Mouse (Mus musculus): ENCODE measurements at regions not wholly inside any gene's neighbourhood (a gene's known extent, or its start where the extent isn't known, plus 50 kb on each side); places are given as distances from the start of the nearest gene placed in this dataset.
A peak's percentile ranks its signal among the peaks of the same experiment; 100 is the strongest.

DNA sequence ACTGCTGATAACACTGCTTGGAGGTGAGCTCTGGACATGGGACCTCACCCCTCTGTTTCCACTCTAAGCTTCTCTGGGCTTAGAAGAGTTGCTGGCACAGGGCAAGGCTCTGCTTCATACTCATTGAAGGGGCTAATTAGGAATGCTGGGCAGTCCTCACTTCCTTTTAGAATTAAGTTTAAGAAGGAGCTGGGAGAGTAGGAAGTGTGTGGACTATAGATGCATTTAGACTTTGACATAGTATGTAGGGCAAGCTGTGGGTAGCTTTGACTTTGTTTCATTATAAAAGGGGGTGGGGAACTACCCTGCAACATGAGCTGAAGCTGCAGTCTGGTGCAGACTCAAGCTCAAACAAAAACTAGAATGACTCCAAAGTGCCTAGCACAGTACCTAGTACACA, 378.5 kb downstream of the Sox11 start:
- Histone ChIP-seq H3K4me1 (ENCODE audit: control insufficient read depth, insufficient read depth, low read length) (no peaks in the 10 kb centered on the region), H3K9me3 (replicated peaks; ENCODE audit: control insufficient read depth, low read length) (no peaks in the 10 kb centered on the region), H3K27ac (ENCODE audit: low read length) (no peak overlapping the region), H3K9ac (ENCODE audit: low read length) (no peak overlapping the region), H3K27me3 (ENCODE audit: control insufficient read depth, insufficient read depth, low read length) (no peaks in the 10 kb centered on the region), H3K4me3 (replicated peaks; ENCODE audit: low read length) (no peak overlapping the region), H3K4me2 (ENCODE audit: low read depth, low read length) (no peak overlapping the region), H3K36me3 (ENCODE audit: control insufficient read depth, insufficient read depth, low read length) (no peaks in the 10 kb centered on the region)
- no peak for ATAC-seq (ENCODE audit: insufficient read depth, low FRiP score)

DNA sequence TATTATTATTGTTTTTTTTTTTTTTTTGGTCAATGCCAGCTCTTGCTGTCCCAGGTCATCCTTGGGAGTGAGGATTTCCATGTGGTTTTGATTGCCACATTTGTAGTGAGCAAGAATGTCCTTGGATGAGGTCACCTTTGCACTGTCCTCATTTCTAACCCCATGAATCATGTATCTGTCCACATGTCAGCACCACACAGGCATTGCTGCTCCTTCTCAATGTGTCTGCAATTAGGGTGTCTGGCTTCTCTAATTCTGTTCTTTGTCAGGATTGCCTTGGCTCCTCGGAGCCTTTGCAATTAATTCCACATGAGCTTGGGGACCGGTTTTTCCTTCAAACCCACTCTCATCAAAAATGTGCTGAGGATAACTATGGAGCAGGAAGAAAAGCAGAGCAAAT, 402.5 kb downstream of the Sox11 start:
- Histone ChIP-seq H3K4me1 (ENCODE audit: control insufficient read depth, insufficient read depth, low read length) (no peaks in the 10 kb centered on the region), H3K9me3 (replicated peaks; ENCODE audit: control insufficient read depth, low read length) (no peaks in the 10 kb centered on the region), H3K9ac (ENCODE audit: low read length) (no peak overlapping the region), H3K4me3 (replicated peaks; ENCODE audit: low read length) (no peak overlapping the region), H3K27ac (ENCODE audit: low read length) (no peak overlapping the region), H3K4me2 (ENCODE audit: low read depth, low read length) (no peak overlapping the region), H3K27me3 (ENCODE audit: control insufficient read depth, insufficient read depth, low read length) (no peaks in the 10 kb centered on the region), H3K36me3 (ENCODE audit: control insufficient read depth, insufficient read depth, low read length) (no peaks in the 10 kb centered on the region)
- 50% methylated on average over 2 of the region's 2 CpGs for WGBS
- ATAC-seq (ENCODE audit: insufficient read depth, low FRiP score), result no peak

DNA sequence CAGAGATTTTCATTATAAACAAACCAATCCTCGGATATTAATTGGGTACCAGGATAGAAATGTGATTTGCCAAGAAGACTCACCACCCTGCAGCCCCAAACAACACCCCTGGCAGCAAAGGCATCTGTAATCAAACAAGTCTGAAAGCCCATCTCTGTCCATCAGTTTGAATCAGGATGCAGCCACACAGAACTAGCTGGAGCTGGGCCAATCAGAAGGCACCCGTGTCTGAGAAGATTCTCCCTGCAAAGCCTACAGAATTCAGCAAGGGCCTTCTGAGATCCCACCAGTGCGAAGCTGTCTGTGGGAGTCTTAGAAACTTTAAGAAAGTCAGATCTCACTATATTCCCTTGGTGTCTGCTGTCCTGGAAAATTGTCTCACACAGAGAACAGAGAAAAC, 404.5 kb downstream of the Sox11 start:
- WGBS, result 61% methylated on average over 3 of the region's 3 CpGs

DNA sequence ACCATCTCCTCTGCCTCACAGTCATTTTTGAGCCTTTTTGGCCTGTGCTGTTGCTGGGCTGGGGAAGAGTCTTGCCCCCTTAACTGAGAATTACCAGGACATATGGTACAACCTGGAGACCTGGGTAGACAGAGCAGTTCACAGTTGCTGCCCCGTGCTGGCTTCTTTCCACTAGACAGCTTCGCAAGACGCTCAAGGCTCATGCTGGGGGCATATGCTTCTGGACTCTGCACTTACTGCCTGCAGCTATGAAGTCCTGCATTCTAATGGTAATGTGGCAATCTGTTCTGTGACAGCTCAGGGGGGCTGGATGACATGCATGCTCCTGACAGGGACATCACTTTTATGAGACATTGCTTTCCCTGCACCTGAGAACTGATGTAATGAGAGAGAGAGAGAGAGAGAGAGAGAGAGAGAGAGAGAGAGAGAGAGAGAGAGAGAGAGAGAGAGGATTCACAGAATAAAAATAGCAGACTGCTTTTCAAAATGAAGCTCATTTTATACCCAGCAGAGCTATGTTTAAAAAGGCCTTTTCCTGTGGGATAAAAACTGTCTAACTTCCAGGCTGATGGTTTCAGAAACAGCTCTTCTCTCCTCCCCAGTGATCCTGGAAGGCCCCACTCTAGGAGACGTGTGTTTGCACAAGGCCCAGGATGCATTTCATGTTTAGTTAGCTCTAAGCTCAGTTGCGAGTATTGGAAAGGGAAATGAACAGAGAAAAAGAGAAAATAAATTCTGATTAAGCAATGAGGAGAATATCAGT, 405.5 kb downstream of the Sox11 start:
- Histone ChIP-seq H3K36me3 (ENCODE audit: control insufficient read depth, insufficient read depth, low read length) (no peaks in the 10 kb centered on the region), H3K9ac (ENCODE audit: low read length) (no peak overlapping the region), H3K27ac (ENCODE audit: low read length) (no peak overlapping the region), H3K4me3 (replicated peaks; ENCODE audit: low read length) (no peak overlapping the region), H3K4me1 (ENCODE audit: control insufficient read depth, insufficient read depth, low read length) (no peaks in the 10 kb centered on the region), H3K9me3 (replicated peaks; ENCODE audit: control insufficient read depth, low read length) (no peaks in the 10 kb centered on the region), H3K27me3 (ENCODE audit: control insufficient read depth, insufficient read depth, low read length) (no peaks in the 10 kb centered on the region), H3K4me2 (ENCODE audit: low read depth, low read length) (no peak overlapping the region)
- 53% methylated on average over 5 of the region's 5 CpGs for WGBS
- no peak for ATAC-seq (ENCODE audit: insufficient read depth, low FRiP score)

More for the DNA sequence above, 404.5 kb downstream of the Sox11 start:
- ATAC-seq (ENCODE audit: insufficient read depth, low FRiP score), result no peak
- H3K4me1 ChIP-seq (ENCODE audit: control insufficient read depth, insufficient read depth, low read length), result no peaks in the 10 kb centered on the region
- H3K9me3 ChIP-seq (replicated peaks; ENCODE audit: control insufficient read depth, low read length), result no peaks in the 10 kb centered on the region
- no peak overlapping the region for H3K4me2 ChIP-seq (ENCODE audit: low read depth, low read length)
- H3K4me3 ChIP-seq (replicated peaks; ENCODE audit: low read length), result no peak overlapping the region
- H3K9ac ChIP-seq (ENCODE audit: low read length), result no peak overlapping the region
- no peaks in the 10 kb centered on the region for H3K36me3 ChIP-seq (ENCODE audit: control insufficient read depth, insufficient read depth, low read length)
- H3K27ac ChIP-seq (ENCODE audit: low read length), result no peak overlapping the region
- H3K27me3 ChIP-seq (ENCODE audit: control insufficient read depth, insufficient read depth, low read length), result no peaks in the 10 kb centered on the region

DNA sequence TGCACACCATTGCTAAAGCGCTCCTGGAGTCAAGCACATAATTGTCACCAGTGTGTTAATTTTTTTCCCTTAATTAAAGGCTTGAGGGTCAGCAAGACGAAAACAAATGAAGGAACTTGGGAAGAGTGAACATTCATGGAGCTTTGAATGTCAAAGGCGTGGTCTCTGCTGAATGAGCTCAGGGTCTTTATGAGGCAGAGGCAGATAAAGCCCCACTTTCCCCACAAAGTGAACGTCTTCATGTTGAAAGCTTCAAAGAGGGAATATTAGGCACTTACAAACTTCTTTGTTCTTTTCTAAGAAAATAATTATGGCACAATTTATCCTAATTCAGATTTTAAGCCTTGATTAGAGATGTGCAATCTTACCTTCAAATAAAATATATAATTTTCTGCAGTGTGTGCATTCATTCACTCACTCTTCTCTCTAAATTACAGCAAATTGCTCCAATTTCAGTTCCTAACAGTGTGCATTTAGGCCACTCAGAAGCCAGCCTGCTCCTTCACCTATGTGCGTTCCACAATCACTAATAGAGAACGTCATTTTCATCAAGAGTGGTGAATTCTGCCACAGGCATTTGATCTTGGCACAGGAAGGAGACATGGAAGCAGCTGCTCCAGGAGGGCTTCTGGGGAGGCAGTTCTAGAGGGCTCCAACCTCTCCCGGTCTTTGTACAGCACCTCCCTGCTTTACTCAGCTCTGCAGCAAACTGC, 412.1 kb downstream of the Sox11 start:
- ATAC-seq (ENCODE audit: insufficient read depth, low FRiP score), result no peak
- Histone ChIP-seq H3K27ac (ENCODE audit: low read length) (no peak overlapping the region), H3K4me1 (ENCODE audit: control insufficient read depth, insufficient read depth, low read length) (no peaks in the 10 kb centered on the region), H3K4me3 (replicated peaks; ENCODE audit: low read length) (no peak overlapping the region), H3K36me3 (ENCODE audit: control insufficient read depth, insufficient read depth, low read length) (no peaks in the 10 kb centered on the region), H3K27me3 (ENCODE audit: control insufficient read depth, insufficient read depth, low read length) (no peaks in the 10 kb centered on the region), H3K9ac (ENCODE audit: low read length) (no peak overlapping the region), H3K4me2 (ENCODE audit: low read depth, low read length) (no peak overlapping the region), H3K9me3 (replicated peaks; ENCODE audit: control insufficient read depth, low read length) (no peaks in the 10 kb centered on the region)
- 72% methylated on average over 7 of the region's 7 CpGs for WGBS

DNA sequence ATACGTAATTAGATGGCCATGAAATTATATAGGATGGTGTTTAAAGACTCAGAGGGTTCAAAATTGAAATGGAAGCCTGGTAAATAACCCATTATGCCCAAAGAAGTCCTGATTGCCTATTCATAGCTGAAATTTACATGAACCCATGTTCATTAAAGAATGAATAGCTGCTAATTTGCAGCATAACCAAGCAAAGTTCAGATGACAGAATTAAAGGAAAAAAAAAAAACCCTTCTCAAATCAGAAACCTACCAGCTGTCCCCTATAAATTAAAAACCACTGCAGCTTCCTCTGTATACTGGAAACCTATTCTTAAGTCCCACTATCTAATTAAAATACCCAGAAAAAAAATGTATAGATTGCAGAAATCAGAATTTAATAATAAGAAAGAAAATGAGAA, 436.2 kb downstream of the Sox11 start:
- no peaks in the 10 kb centered on the region for H3K9me3 ChIP-seq (replicated peaks; ENCODE audit: control insufficient read depth, low read length)
- H3K4me1 ChIP-seq (ENCODE audit: control insufficient read depth, insufficient read depth, low read length), result no peaks in the 10 kb centered on the region
- H3K27me3 ChIP-seq (ENCODE audit: control insufficient read depth, insufficient read depth, low read length), result no peaks in the 10 kb centered on the region
- no peak overlapping the region for H3K9ac ChIP-seq (ENCODE audit: low read length)
- no peak overlapping the region for H3K27ac ChIP-seq (ENCODE audit: low read length)
- no peak overlapping the region for H3K4me3 ChIP-seq (replicated peaks; ENCODE audit: low read length)
- no peak for ATAC-seq (ENCODE audit: insufficient read depth, low FRiP score)
- no peak overlapping the region for H3K4me2 ChIP-seq (ENCODE audit: low read depth, low read length)
- no peaks in the 10 kb centered on the region for H3K36me3 ChIP-seq (ENCODE audit: control insufficient read depth, insufficient read depth, low read length)
- WGBS, result 91% methylated on average over 1 of the region's 1 CpGs

DNA sequence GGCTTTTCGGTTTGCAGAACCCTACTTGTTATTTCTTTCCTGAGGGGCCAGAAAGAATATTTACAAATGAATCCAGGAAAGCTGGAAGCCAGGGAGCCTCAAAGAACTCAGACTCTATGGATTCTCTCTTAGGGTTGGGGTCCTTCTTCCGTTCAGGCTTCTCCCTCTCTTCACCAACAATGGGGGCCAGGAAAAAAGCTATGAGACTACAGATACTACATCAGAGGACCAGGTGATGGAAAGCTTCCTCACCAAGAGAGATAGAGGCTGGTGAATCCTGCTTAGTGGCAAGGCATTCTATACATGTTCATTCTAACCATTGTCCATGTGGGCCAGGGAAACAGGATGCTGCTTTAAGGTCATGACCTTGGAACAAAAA, 434.9 kb downstream of the Cmpk2 start:
- peak overlapping the region; percentile 41; the same call in 1 of the 2 replicates for H3K4me2 ChIP-seq (ENCODE audit: low read depth, low read length)
- no peak overlapping the region for H3K27ac ChIP-seq (ENCODE audit: low read length)
- WGBS, result 44% methylated on average over 2 of the region's 2 CpGs
- no peak overlapping the region for H3K4me3 ChIP-seq (replicated peaks; ENCODE audit: low read length)
- no peaks in the 10 kb centered on the region for H3K27me3 ChIP-seq (ENCODE audit: control insufficient read depth, insufficient read depth, low read length)
- H3K4me1 ChIP-seq (ENCODE audit: control insufficient read depth, insufficient read depth, low read length), result no peaks in the 10 kb centered on the region
- H3K9ac ChIP-seq (ENCODE audit: low read length), result no peak overlapping the region
- no peak for ATAC-seq (ENCODE audit: insufficient read depth, low FRiP score)
- H3K36me3 ChIP-seq (ENCODE audit: control insufficient read depth, insufficient read depth, low read length), result no peaks in the 10 kb centered on the region
- no peaks in the 10 kb centered on the region for H3K9me3 ChIP-seq (replicated peaks; ENCODE audit: control insufficient read depth, low read length)

DNA sequence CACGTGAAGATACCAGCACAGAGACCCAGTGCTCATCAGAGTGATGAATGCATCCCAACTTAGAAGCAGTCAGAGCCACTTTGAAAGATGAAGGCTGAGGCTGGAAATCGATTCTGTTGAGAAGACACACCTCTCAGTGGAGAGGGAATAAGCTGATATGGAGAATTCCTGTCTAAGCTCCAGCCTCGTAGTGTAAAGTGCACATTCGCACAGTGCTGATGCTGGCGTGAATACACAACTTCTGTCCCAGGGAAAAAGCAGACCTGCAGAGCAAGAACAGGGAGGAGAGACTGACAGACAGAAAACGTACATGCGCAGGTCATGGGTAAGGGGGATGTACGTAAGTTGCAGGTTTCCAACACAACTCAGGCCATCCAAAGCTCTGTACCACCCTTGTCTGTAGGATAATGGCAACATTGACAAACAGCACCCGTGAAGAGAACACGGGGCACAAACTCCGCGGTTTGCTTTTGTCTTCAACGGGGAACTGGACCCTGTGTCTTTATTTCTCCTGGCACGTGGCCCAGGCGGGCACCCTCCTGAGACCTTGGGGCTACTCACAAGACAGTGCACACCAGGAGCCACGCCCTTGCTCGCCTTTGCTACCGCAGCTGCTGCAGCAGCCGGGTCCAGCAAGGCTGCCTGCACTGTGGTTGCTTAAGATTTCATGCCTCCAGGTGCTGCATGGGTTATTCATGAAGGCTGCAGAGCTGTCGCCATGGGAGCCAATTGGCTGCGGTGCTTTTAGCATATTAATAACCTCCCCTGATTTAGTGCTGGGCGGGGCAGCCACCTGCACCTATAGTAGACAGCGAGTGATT, 434.3 kb downstream of the Cmpk2 start:
- peak; percentile 56 for ATAC-seq (ENCODE audit: insufficient read depth, low FRiP score)
- H3K27ac ChIP-seq (ENCODE audit: low read length), result no peak overlapping the region
- H3K4me3 ChIP-seq (replicated peaks; ENCODE audit: low read length), result peak overlapping the region; percentile 18; the same call in 1 of the 2 replicates
- H3K27me3 ChIP-seq (ENCODE audit: control insufficient read depth, insufficient read depth, low read length), result no peaks in the 10 kb centered on the region
- no peaks in the 10 kb centered on the region for H3K36me3 ChIP-seq (ENCODE audit: control insufficient read depth, insufficient read depth, low read length)
- WGBS, result 27% methylated on average over 23 of the region's 23 CpGs
- H3K9ac ChIP-seq (ENCODE audit: low read length), result no peak overlapping the region
- H3K4me1 ChIP-seq (ENCODE audit: control insufficient read depth, insufficient read depth, low read length), result no peaks in the 10 kb centered on the region
- peak overlapping the region; percentile 41 for H3K4me2 ChIP-seq (ENCODE audit: low read depth, low read length)
- H3K9me3 ChIP-seq (replicated peaks; ENCODE audit: control insufficient read depth, low read length), result no peaks in the 10 kb centered on the region

DNA sequence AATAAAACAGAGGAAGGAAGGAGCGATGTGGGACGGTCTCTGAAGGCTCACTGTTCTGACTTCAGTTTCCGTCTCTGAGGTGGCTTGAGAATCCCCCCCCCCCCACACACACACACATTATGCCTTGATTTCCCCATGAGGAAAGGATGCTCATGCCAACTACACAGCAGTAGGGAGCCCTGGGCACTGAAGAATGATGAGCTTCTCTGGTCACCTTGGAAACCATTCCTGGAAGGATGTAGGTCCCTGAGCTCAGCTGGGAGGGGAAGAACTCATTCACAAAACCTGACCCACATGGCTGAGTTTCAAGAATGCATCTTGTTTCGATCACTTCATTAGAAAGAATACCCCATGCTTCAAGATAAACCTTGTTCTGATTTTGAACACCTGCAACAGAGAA, 422.2 kb downstream of the Cmpk2 start:
- 77% methylated on average over 4 of the region's 4 CpGs for WGBS
- Histone ChIP-seq H3K4me2 (ENCODE audit: low read depth, low read length) (no peak overlapping the region), H3K4me1 (ENCODE audit: control insufficient read depth, insufficient read depth, low read length) (no peaks in the 10 kb centered on the region), H3K27ac (ENCODE audit: low read length) (no peak overlapping the region), H3K4me3 (replicated peaks; ENCODE audit: low read length) (no peak overlapping the region), H3K9me3 (replicated peaks; ENCODE audit: control insufficient read depth, low read length) (no peaks in the 10 kb centered on the region), H3K27me3 (ENCODE audit: control insufficient read depth, insufficient read depth, low read length) (no peaks in the 10 kb centered on the region), H3K36me3 (ENCODE audit: control insufficient read depth, insufficient read depth, low read length) (no peaks in the 10 kb centered on the region), H3K9ac (ENCODE audit: low read length) (no peak overlapping the region)
- ATAC-seq (ENCODE audit: insufficient read depth, low FRiP score), result no peak
